Mouse (Mus musculus) brain, embryonic 14.5 days (tissue): ENCODE measurements around the gene Rpl22.

Experiments used
- CTCF ChIP-seq: fragments of 200-500 bp; IDR thresholded peaks from 2 replicates; pipeline ENCODE4 v1.5.1; 2012; ENCODE audit warnings: inconsistent platforms, mild to moderate bottlenecking, moderate library complexity, borderline replicate concordance; ENCODE audit not compliant: insufficient read depth, insufficient read length; ENCODE audit errors: extremely low read depth
- POLR2A ChIP-seq: fragments of 200-500 bp; IDR thresholded peaks from 2 replicates; pipeline ENCODE4 v1.6.1; 2012; ENCODE audit warnings: mild to moderate bottlenecking, inconsistent platforms, borderline replicate concordance; ENCODE audit not compliant: poor library complexity, insufficient read depth, insufficient read length, severe bottlenecking; ENCODE audit errors: extremely low read depth

GRCm38 (mm10) chr4:152362180-152362579 lies 36.6 kb downstream of the Rpl22 start:
- TF ChIP-seq CTCF (no peak), POLR2A (no peak)
